Mouse (Mus musculus): ENCODE measurements around the gene Ftcd.

- no peak for TF ChIP-seq CTCF (conservative IDR thresholded peaks at IDR 0.05; ENCODE audit: insufficient read depth, insufficient read length, low read depth, low read length)
- no peak for TF ChIP-seq POLR2A (IDR thresholded peaks at IDR 0.05; ENCODE audit: low read depth, low read length)
These were observed 58.7 kb downstream of the Ftcd start for GRCm38 (mm10) chr10:76634094-76634571.

Measured in kidney, adult 2 months (tissue).